Mouse (Mus musculus) natural killer cell, adult 2 months (primary cell): ENCODE measurements around the gene Olfr99.
"Not testable (repeated sequence)": the region's sequence is repeated elsewhere in the genome, so short reads cannot be mapped to it uniquely, and the experiment has no call there.

Experiments
- DNase-seq, 2 experiments: peaks; one replicate each; pipeline ENCODE4 v3.0.0; 2022; ENCODE audit warnings: low spot score in 2 of 2

The Olfr99 gene

GRCm38 (mm10) chr17:37283360-37283759 is at the start of gene Olfr99:
TSS of gene Olfr99 (minus strand) at chr17:37283460.
- DNase-seq: no peak

GRCm38 (mm10) chr17:37316954-37317353 is 33.7 kb upstream of the Olfr99 start, which contains the start of gene Olfr102:
TSS of gene Olfr102 (minus strand) at chr17:37317054.
- DNase-seq: no peak

DNA sequence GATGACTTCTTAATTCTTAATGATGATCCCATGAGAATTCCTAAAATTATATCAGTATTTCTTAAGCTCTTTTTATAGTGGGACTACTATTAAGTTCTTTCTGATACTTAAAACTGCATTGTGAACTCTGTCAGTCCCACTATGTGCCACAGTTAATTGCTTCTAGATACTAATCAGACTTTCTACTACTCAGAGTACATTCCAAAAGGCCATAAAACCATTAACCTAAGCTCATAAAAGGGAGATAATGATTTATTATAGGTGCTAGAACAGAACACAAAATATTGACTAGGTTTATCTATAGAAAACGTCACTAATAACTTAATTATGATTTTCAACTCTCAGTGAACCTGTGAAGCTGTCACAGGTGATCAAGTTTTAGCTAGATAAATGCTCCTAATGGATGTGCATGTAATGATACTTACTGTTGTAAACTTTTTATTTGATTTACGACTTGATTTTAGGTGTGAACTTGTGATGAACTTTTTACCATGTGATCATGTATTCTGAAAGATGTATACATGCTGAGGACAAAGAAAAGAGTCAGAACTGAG is 27.0 kb upstream of the Olfr99 start:
- no peak for DNase-seq

- no peak for DNase-seq
Observed at GRCm38 (mm10) chr17:37308483-37308882, 25.2 kb upstream of the Olfr99 start.

DNA sequence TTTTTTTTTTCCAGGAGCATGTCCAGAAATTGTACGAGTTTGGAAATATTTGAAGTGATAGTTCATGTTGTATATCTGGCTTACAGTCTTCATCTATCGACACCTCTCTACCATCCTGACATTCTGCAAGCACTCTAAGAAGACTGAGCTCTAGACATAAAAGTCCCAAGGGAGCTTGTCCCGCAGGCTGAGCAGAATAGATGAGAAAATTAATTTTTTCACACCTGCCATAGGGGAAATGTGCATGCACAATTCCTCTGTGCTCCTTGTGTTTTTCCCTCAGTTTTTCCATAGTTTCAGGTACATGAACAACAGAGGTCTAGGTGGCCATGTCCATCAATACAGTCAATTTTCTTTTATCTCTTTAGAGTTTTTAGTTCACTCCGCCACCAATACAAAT is 21.0 kb upstream of the Olfr99 start, which contains the start of gene Olfr101:
Gene Olfr101, minus strand, starts transcription at position 101 of the 400 bp plus-strand sequence.
- DNase-seq: no peak

DNA sequence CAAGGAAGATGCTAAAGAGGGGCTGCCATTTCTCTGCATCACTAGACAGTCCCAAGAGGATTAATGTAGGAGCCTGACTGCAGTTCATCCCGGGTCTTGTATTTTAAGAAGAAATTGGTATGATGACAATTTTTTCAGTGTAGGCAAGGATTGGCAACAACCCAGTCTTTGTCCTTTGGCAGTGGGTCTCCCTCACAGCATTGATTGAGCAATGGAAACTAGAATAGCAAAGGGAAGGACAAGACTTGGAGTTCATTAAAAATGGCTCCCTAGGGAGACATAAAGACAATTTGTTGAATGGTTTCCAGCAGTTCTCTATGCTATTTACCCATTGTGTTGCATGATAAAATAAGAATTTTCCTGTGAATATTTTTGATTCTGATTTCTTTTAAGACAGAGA is 2.9 kb downstream of the Olfr99 start:
- DNase-seq: no peak

GRCm38 (mm10) chr17:37276573-37276972 is 6.7 kb downstream of the Olfr99 start:
- no peak for DNase-seq

DNA sequence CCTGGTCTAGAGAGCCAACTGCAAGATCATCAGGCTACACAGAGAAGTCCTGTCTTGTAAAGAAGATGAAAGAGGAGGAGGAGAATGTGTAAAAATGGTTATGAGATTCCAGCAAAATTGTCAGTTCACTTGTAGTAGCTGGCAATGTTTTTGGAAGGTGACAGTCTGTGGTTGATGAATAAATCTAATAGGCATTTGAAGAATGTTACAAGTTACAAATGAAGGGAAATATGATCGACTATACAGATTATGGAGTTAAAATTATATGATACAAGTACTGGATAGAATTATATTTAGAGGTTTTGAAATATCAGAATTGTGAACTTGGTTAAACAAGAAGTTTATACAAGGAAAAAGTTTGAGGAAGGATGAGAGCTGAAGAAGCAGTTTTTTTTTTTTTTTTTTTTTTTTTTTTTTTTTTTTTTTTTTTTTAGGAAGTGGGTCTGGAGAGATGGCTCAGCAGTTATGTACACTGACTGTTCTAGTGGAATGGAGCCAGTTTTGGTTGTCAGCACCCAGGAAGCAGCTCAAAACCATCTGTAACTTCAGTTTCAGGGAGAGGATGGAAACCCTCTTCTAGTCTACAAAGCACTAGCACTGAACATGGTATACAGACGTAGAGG is 7.5 kb downstream of the Olfr99 start:
- DNase-seq: no peak

DNA sequence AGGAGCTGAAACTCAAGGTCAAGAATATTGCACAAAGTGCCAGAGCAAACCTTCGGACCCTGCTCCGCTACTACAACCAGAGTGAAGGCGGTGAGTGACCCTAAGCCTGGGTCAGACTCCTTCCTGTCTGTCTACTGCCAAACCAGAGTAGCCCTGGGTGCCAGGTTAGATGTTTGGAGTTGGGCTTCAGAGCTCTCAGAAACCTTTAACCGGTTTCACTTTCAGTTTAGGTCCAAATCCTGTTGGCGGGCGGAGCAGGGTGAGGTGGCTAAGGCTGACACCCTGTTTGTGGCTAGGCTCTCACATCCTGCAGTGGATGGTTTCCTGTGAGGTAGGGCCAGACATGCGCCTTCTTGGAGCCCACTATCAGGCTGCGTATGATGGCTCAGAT is 12.6 kb downstream of the Olfr99 start:
- peak; percentile 90 to 94 for DNase-seq

DNA sequence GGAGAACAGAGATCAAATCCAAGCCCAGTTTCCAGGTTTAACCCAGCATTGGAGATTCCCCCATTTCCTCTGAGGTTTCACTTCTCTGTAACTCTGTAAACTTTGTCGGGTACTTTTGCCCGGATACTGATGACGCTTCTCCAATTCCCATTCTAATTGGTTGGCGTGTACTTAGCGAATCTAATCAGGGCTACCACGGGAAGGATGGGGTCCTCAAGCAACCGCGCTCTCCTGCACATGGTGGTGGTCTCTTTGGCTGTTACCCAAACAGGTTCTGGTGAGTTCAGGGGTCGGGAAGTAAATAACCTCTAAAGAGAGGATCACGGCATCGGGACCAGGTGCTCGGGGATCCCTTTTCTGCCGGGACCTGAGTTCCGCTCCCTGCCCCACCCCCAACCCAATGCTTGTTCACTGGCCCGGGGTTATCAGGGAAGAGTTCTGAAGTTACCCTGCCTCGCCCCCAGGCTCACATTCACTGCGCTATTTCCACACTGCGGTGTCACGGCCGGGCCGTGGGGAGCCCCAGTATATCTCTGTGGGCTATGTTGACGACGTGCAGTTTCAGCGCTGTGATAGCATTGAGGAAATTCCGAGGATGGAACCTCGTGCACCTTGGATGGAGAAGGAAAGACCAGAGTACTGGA is 13.1 kb downstream of the Olfr99 start, which contains the start of gene H2-M3:
Gene H2-M3, plus strand, starts transcription at position 163 of the 644 bp plus-strand sequence.
- DNase-seq: peak; percentile 95

DNA sequence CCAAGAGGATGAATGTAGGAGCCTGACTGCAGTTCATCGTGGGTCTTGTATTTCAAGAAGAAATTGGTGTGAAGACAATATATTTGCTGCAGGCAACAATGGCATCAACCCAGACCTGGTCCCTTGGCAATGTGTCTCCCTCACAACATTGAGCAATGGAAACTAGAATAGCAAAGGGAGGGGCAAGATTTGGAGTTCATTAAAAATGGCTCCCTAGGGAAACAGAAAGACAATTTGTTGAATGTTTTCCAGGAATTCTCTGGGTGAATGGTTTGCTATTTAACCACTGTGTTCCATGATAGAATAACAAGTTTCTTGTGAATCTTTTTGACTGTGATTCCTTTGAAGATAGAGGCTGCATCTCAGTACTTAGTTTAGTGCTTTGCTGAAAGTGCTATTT is 19.6 kb downstream of the Olfr99 start, which contains the start of gene Olfr98:
Gene Olfr98, minus strand, starts transcription at position 124 of the 400 bp plus-strand sequence.
- DNase-seq: no peak

GRCm38 (mm10) chr17:37250544-37250943 is 32.7 kb downstream of the Olfr99 start:
- peak; percentile 17 to 53 for DNase-seq

- DNase-seq: no peak
Observed at GRCm38 (mm10) chr17:37249460-37249859, 33.8 kb downstream of the Olfr99 start.

DNA sequence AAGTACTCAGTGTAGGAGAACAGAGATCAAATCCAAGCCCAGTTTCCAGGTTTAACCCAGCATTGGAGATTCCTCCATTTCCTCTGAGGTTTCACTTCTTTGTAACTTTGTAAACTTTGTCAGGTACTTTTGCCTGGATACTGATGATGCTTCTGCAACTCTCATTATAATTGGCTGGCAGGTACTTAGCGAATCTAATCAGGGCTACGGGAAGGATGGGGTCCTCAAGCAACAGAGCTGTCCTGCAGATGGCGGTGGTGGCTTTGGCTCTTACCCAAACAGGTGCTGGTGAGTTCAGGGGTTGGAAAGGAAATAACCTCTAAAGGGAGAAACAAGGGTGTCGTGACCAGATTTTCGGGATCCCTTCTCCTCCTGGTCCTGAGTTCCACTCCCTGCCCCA is 36.5 kb downstream of the Olfr99 start:
- DNase-seq: peak; percentile 61 to 80

DNA sequence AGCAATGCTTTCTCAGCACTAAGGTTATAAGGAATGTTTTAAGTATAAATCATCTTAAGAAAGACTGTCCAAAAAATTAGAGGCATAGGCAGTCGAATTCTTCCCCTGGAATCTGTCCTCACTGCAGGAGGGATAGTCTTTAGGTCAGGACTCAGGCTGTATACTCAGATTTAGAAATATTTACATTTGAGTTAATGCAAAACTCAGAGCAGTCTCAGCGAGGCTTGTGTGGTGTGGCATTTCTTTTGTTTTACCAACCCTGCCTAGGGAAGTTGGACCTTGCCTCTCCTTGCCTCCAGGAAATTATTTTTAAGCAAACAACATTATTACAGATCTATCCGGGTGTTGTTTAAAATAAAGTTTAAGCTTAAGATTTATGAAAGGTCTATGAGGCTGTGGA is 41.1 kb downstream of the Olfr99 start:
- no peak for DNase-seq

GRCm38 (mm10) chr17:37237230-37237629 is 46.0 kb downstream of the Olfr99 start, which contains the start of gene Olfr97:
TSS of gene Olfr97 (minus strand) at chr17:37237330.
- not testable (repeated sequence) for DNase-seq
